Mouse (Mus musculus) heart, postnatal 4 days (tissue): ENCODE results near the gene Cfc1. TPM values are rescaled to one million over a fixed set of nuclear protein-coding genes. Genes with fewer than 3 reads are reported as not detected.

ENCODE experiments used
- DNase-seq: peaks from one replicate; pipeline ENCODE4 v3.0.0; 2021
- total RNA-seq, 2 experiments: library from RNA; stranded (reverse); gene quantifications; 2 replicates each; pipeline ENCODE4 v1.2.3; 2021

The Cfc1 gene
- total RNA-seq, 2 experiments from 2014 or later = not detected

- no peak for DNase-seq
Observed at GRCm38 (mm10) chr1:34553690-34554089, 18.2 kb downstream of the Cfc1 start.

GRCm38 (mm10) chr1:34554275-34554674 lies 18.8 kb downstream of the Cfc1 start:
- no peak for DNase-seq

GRCm38 (mm10) chr1:34560843-34561242 lies 25.4 kb downstream of the Cfc1 start, which contains the start of gene Prss40:
Gene Prss40 (minus strand): TSS chr1:34560943.
- DNase-seq = no peak

- DNase-seq = no peak
Observed at GRCm38 (mm10) chr1:34564383-34565045, 29.1 kb downstream of the Cfc1 start.

- DNase-seq = no peak
Observed at GRCm38 (mm10) chr1:34568120-34568519, 32.7 kb downstream of the Cfc1 start.

GRCm38 (mm10) chr1:34569876-34570275 lies 34.4 kb downstream of the Cfc1 start:
- no peak for DNase-seq

GRCm38 (mm10) chr1:34571431-34571830 lies 36.0 kb downstream of the Cfc1 start:
- no peak for DNase-seq

GRCm38 (mm10) chr1:34573221-34573620 lies 37.8 kb downstream of the Cfc1 start:
- no peak for DNase-seq

GRCm38 (mm10) chr1:34578851-34579781 lies 43.7 kb downstream of the Cfc1 start, which contains the start of gene Amer3:
Gene Amer3 (plus strand): TSS chr1:34579657.
- peak; percentile 84 for DNase-seq

- no peak for DNase-seq
Observed at GRCm38 (mm10) chr1:34579782-34580356, 44.4 kb downstream of the Cfc1 start.

GRCm38 (mm10) chr1:34582218-34582617 lies 46.8 kb downstream of the Cfc1 start:
- no peak for DNase-seq

GRCm38 (mm10) chr1:34583821-34584263 lies 48.4 kb downstream of the Cfc1 start:
- peak; percentile 39 for DNase-seq

- no peak for DNase-seq
Observed at GRCm38 (mm10) chr1:34584736-34585135, 49.3 kb downstream of the Cfc1 start.

GRCm38 (mm10) chr1:34587298-34588096 lies 52.0 kb downstream of the Cfc1 start:
- no peak for DNase-seq

Other genes with a start within 250 kb of the Cfc1 start
- 10 to 100 TPM; 16.4 to 19.9 TPM for gene Ccdc115, start 96.0 kb upstream of the Cfc1 start, total RNA-seq
- 10 to 100 TPM; 43.4 to 46.3 TPM for gene Imp4, start 95.8 kb upstream of the Cfc1 start, total RNA-seq
- gene Ptpn18, start 75.9 kb upstream of the Cfc1 start, total RNA-seq = 1 to 10 TPM; 7.8 to 9.3 TPM
- not detected for gene Prss39, start 37.2 kb upstream of the Cfc1 start, total RNA-seq
- not detected for gene Prss40, start 25.3 kb downstream of the Cfc1 start, total RNA-seq
- not detected for gene Amer3, start 44.0 kb downstream of the Cfc1 start, total RNA-seq